In genomic region chr4:109974655-109975380, GRCm38 (mm10) we compare ENCODE assay signal across 13 mouse cellular contexts. TPM values are rescaled to one million over a fixed set of nuclear protein-coding genes. Genes with fewer than 3 reads are reported as not detected.
DNase-seq lines count a peak whose midpoint lies in the region; ATAC-seq lines count a peak whose summit lies in the region.
"Had no signal": no experiment of that assay in that cellular context is flagged by ENCODE, and none has a peak within 500 bp of the region (broad histone marks: within the 10 kb centered on the region; RNA-seq: fewer than 3 reads in every experiment).

No protein-coding gene starts in this region.

- peaks cover 12% of the 10 kb centered on the region; the same call in 1 of the 2 replicates for H3K4me1 ChIP-seq in intestine, embryonic 14.5 days (replicated peaks; ENCODE audit: control insufficient read depth, insufficient read depth, low read length)
- peaks cover 9% of the 10 kb centered on the region for H3K4me1 ChIP-seq in intestine, embryonic 16.5 days (ENCODE audit: control insufficient read depth, insufficient read depth, low read length)
- H3K4me1 ChIP-seq in forebrain, embryonic 13.5 days: peaks cover 35% of the 10 kb centered on the region
- H3K4me1 ChIP-seq in midbrain, embryonic 11.5 days (ENCODE audit: control insufficient read depth, insufficient read depth, low read length): peaks cover 17% of the 10 kb centered on the region

- no peaks in the 10 kb centered on the region for H3K9me3 ChIP-seq in intestine, embryonic 14.5 days (ENCODE audit: control insufficient read depth, low read length)
- peaks cover 7% of the 10 kb centered on the region; the same call in 1 of the 2 replicates for H3K9me3 ChIP-seq in intestine, embryonic 16.5 days (ENCODE audit: control insufficient read depth, low read length)
- H3K9me3 ChIP-seq in forebrain, embryonic 13.5 days (replicated peaks): no peaks in the 10 kb centered on the region
- peaks cover 3% of the 10 kb centered on the region; the same call in 1 of the 2 replicates for H3K9me3 ChIP-seq in midbrain, embryonic 11.5 days (ENCODE audit: control insufficient read depth, low read length)
- H3K9me3 ChIP-seq: liver, embryonic 15.5 days had no signal

- 2% methylated on average over 33 of the region's 33 CpGs for WGBS in intestine, embryonic 14.5 days
- 1% methylated on average over 33 of the region's 33 CpGs for WGBS in intestine, embryonic 16.5 days
- WGBS in forebrain, embryonic 13.5 days: 2% methylated on average over 33 of the region's 33 CpGs
- 2% methylated on average over 33 of the region's 33 CpGs for WGBS in midbrain, embryonic 11.5 days

- H3K36me3 ChIP-seq in intestine, embryonic 14.5 days (ENCODE audit: control insufficient read depth, insufficient read depth, low read length): no peaks in the 10 kb centered on the region
- no peaks in the 10 kb centered on the region for H3K36me3 ChIP-seq in intestine, embryonic 16.5 days (ENCODE audit: control insufficient read depth, insufficient read depth, low read length)
- peaks cover 1% of the 10 kb centered on the region; the same call in 1 of the 2 replicates for H3K36me3 ChIP-seq in forebrain, embryonic 13.5 days (ENCODE audit: poor library complexity, severe bottlenecking)
- no peaks in the 10 kb centered on the region for H3K36me3 ChIP-seq in midbrain, embryonic 11.5 days (ENCODE audit: control insufficient read depth, insufficient read depth, low read length)
- H3K36me3 ChIP-seq: liver, embryonic 15.5 days had no signal

- no peak for ATAC-seq in intestine, embryonic 14.5 days (replicated peaks; ENCODE audit: low FRiP score, low TSS enrichment, low read depth)
- ATAC-seq in intestine, embryonic 16.5 days: no peak
- no peak for ATAC-seq in forebrain, embryonic 13.5 days
- no peak for ATAC-seq in midbrain, embryonic 11.5 days (ENCODE audit: low FRiP score)

- H3K27ac ChIP-seq in intestine, embryonic 14.5 days (ENCODE audit: low read depth): no peak overlapping the region
- no peak overlapping the region for H3K27ac ChIP-seq in intestine, embryonic 16.5 days (ENCODE audit: low read length)
- H3K27ac ChIP-seq in forebrain, embryonic 13.5 days: peak overlapping the region; percentile 92
- H3K27ac ChIP-seq in midbrain, embryonic 11.5 days (ENCODE audit: low read depth, low read length): no peak overlapping the region
- H3K27ac ChIP-seq: liver, embryonic 15.5 days had no signal

- DNase-seq in intestine, embryonic 14.5 days (ENCODE audit: low spot score): peak; percentile 62
- DNase-seq in embryo, embryonic 10 days (ENCODE audit: low spot score): peak; percentile 23
- DNase-seq in midbrain, embryonic 11.5 days (ENCODE audit: low spot score, missing footprints): peak; percentile 92
- no peak for DNase-seq in cerebellum, adult 11-12 months
- DNase-seq in gastrocnemius, postnatal 4 days (ENCODE audit: low spot score in 2 of 2): no peak
- DNase-seq in right cerebral cortex, postnatal 25 days: no peak
- DNase-seq: adrenal gland, postnatal 14 days; kidney, postnatal 25 days had no signal

- H3K27me3 ChIP-seq in intestine, embryonic 14.5 days (replicated peaks; ENCODE audit: control insufficient read depth, insufficient read depth, low read length): peaks cover 91% of the 10 kb centered on the region
- peaks cover 74% of the 10 kb centered on the region for H3K27me3 ChIP-seq in intestine, embryonic 16.5 days (replicated peaks; ENCODE audit: control insufficient read depth, insufficient read depth, low read length)
- peaks cover 92% of the 10 kb centered on the region for H3K27me3 ChIP-seq in forebrain, embryonic 13.5 days
- peaks cover 86% of the 10 kb centered on the region for H3K27me3 ChIP-seq in midbrain, embryonic 11.5 days (ENCODE audit: control insufficient read depth, insufficient read depth, low read length)
- H3K27me3 ChIP-seq: CH12.LX had no signal

- no peak overlapping the region for H3K4me3 ChIP-seq in intestine, embryonic 14.5 days (ENCODE audit: low read depth, low read length)
- no peak overlapping the region; the same call in 1 of the 2 replicates for H3K4me3 ChIP-seq in intestine, embryonic 16.5 days (ENCODE audit: low read length)
- peak overlapping the region; percentile 70 for H3K4me3 ChIP-seq in forebrain, embryonic 13.5 days
- H3K4me3 ChIP-seq in midbrain, embryonic 11.5 days (ENCODE audit: low read depth, low read length): peak overlapping the region; percentile 52
- H3K4me3 ChIP-seq: liver, embryonic 15.5 days had no signal

- H3K9ac ChIP-seq in intestine, embryonic 14.5 days (ENCODE audit: low read length): no peak overlapping the region
- no peak overlapping the region for H3K9ac ChIP-seq in intestine, embryonic 16.5 days (ENCODE audit: low read depth, low read length)
- peak overlapping the region; percentile 97 for H3K9ac ChIP-seq in forebrain, embryonic 13.5 days
- peak overlapping the region; percentile 20; the same call in 1 of the 2 replicates for H3K9ac ChIP-seq in midbrain, embryonic 11.5 days (ENCODE audit: low read length)
- H3K9ac ChIP-seq: liver, embryonic 15.5 days had no signal

- no peak overlapping the region for H3K4me2 ChIP-seq in intestine, embryonic 14.5 days (ENCODE audit: low read length)
- H3K4me2 ChIP-seq in intestine, embryonic 16.5 days (ENCODE audit: low read depth, low read length): no peak overlapping the region
- H3K4me2 ChIP-seq in forebrain, embryonic 13.5 days: peak overlapping the region; percentile 79
- peak overlapping the region; percentile 28 for H3K4me2 ChIP-seq in midbrain, embryonic 11.5 days
- H3K4me2 ChIP-seq: liver, embryonic 15.5 days had no signal

RNA-seq across cellular contexts. Expression of gene Dmrta2, which starts 3.0 kb away (rescaled TPM):
- polyA plus RNA-seq in intestine, embryonic 14.5 days (2014; fragmentation: Nextera tagmentation; extraction: Ambion mirVana): 0.05 and 0.08 TPM in 2 replicates
- polyA plus RNA-seq in intestine, embryonic 16.5 days (2015; fragmentation: Nextera tagmentation; extraction: Ambion mirVana): 0.07 TPM in 1 of 2 replicates, not detected in the other
- polyA plus RNA-seq in forebrain, embryonic 13.5 days (2015; fragmentation: Nextera tagmentation; extraction: Ambion mirVana): 6.1 and 7.1 TPM in 2 replicates
- polyA plus RNA-seq in midbrain, embryonic 11.5 days (2014; fragmentation: Nextera tagmentation; extraction: Ambion mirVana): 2.9 and 4.4 TPM in 2 replicates
- under 1 TPM; 0.44 to 0.75 TPM for total RNA-seq in gastrocnemius, postnatal 4 days (2021)
- total RNA-seq: neutrophil, adult 5-6 weeks had no signal
- polyA plus RNA-seq: liver, embryonic 15.5 days had no signal

Comparison
In these comparisons a context has a peak if more than half of its experiments do, and no peak if none do; other contexts are left out.
1. DNase-seq: peak in intestine, embryonic 14.5 days (single experiment), embryo, embryonic 10 days (single experiment) and midbrain, embryonic 11.5 days (single experiment); none in cerebellum, adult 11-12 months (single experiment), gastrocnemius, postnatal 4 days (0 of 2) and right cerebral cortex, postnatal 25 days (single experiment).
2. H3K4me2 ChIP-seq: peak in forebrain, embryonic 13.5 days (single experiment) and midbrain, embryonic 11.5 days (single experiment); none in intestine, embryonic 14.5 days (single experiment) and intestine, embryonic 16.5 days (single experiment).
3. H3K4me3 ChIP-seq: peak in forebrain, embryonic 13.5 days (single experiment) and midbrain, embryonic 11.5 days (single experiment); none in intestine, embryonic 14.5 days (single experiment) and intestine, embryonic 16.5 days (single experiment).
4. H3K9ac ChIP-seq: peak in forebrain, embryonic 13.5 days (single experiment) and midbrain, embryonic 11.5 days (single experiment); none in intestine, embryonic 14.5 days (single experiment) and intestine, embryonic 16.5 days (single experiment).